Mouse (Mus musculus): ENCODE data around the gene Ercc8.

GRCm38 (mm10) chr13:108219773-108220172 lies 61.2 kb downstream of the Ercc8 start:
- no peak for TF ChIP-seq POLR2A (IDR thresholded peaks at IDR 0.05; ENCODE audit: insufficient read depth, low read depth, low read length)
- no peak for TF ChIP-seq CTCF (IDR thresholded peaks at IDR 0.05)
- no peak for TF ChIP-seq EP300 (IDR thresholded peaks at IDR 0.05; ENCODE audit: insufficient read depth, low read depth, low read length)

Data from heart, adult 2 months (tissue).